Mouse (Mus musculus): ENCODE measurements around the gene Rbck1. TPM values are rescaled to one million over a fixed set of nuclear protein-coding genes. Genes with fewer than 3 reads are reported as not detected.

Gene Rbck1
- total RNA-seq, 4 experiments from 2014 or later: 105 to 110 (median 105) TPM

GRCm38 (mm10) chr2:152344361-152344760 lies 11.9 kb upstream of the Rbck1 start:
- no peak for DNase-seq (ENCODE audit: low spot score in 2 of 2)

- peak; percentile 50 to 66 for DNase-seq (ENCODE audit: low spot score in 2 of 2)
Observed at GRCm38 (mm10) chr2:152343329-152344213, 11.1 kb upstream of the Rbck1 start, which contains the start of gene Trib3. Gene Trib3 (minus strand): TSS chr2:152344032.

GRCm38 (mm10) chr2:152339631-152340179 lies 7.3 kb upstream of the Rbck1 start:
- DNase-seq (ENCODE audit: low spot score in 2 of 2): no peak

- DNase-seq (ENCODE audit: low spot score in 2 of 2): no peak
Observed at GRCm38 (mm10) chr2:152338319-152338718, 5.9 kb upstream of the Rbck1 start.

DNA sequence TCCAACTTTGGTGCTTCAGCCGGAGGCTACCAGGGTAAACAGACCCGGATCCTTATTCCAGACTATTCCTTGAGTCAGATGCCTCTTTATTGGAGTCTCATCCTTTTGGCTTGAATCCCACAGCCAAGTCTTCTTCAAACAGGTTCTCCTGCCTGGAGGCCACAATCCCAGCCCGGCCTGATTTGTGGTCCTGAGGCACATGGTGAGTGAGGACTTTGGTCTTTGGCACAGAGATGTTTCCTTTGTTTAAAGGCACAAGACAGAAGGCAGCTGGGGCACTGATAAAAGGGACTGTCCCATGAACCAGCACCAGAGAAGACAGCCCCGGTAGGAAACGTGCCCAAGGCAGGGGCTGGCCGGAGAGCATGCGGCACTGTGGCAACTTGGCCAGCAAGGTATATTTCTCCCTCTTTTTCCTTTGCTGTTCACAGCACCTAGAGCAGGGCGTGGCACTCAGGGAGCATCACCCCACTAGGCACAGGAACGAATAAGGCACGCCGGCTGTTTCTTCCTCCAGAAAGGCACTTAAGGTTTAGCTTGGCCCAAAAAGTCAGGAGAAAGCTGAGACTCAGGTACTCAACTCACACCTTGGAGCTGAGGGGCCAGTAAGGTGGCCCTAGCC lies 5.2 kb upstream of the Rbck1 start:
- no peak for DNase-seq (ENCODE audit: low spot score in 2 of 2)

- DNase-seq (ENCODE audit: low spot score in 2 of 2): no peak
Observed at GRCm38 (mm10) chr2:152336856-152337255, 4.4 kb upstream of the Rbck1 start.

- no peak for DNase-seq (ENCODE audit: low spot score in 2 of 2)
Observed at GRCm38 (mm10) chr2:152335289-152335820, 2.9 kb upstream of the Rbck1 start.

- no peak for DNase-seq (ENCODE audit: low spot score in 2 of 2)
Observed at GRCm38 (mm10) chr2:152333345-152334006, 1.0 kb upstream of the Rbck1 start.

DNA sequence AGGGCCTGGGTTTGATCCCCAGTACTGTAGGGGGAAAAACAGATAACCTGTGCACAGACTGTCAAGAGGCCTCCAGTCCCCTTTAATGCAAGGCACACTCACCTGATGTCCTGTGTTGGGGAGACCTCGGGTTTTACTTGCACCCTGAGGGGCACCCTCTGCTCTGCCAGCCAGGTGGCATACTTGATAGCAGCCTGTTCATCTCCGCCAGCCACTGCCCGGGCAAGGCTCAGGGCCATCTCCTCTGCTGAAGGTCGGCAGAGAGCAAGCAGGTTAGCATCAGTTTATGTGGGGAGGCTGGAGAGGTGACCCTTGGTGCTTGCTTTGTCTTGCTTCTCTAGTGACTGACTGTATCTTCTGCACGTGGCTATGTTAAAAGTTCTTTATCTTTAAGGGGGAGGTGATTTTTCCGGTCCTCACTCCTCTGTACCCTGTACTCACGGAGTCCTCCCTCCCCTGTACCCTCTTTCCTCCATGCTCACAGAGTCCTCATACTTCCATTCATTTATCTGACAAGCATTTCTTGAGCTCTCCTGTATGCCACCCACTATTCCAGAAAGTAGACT lies 1.5 kb downstream of the Rbck1 start:
- DNase-seq (ENCODE audit: low spot score in 2 of 2): no peak

DNA sequence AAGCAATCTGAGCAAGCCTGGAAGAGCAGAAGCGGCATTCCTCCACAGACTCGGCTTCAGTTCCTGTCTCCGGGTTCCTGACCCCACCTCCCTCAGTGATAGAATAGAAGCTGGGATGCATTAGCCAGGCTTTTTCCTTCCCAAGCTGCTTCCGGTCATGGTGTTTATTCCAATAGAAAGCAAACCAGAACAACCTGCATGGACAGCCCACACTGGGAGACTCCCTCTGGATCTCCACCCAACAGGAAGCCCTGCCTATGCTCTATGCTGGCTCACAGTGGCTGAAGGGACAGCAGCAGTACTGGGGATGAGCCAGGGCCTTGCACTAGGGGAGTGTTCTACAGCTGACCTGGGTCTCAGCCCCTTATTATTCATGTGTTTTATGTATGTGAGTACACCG lies 4.5 kb downstream of the Rbck1 start:
- DNase-seq (ENCODE audit: low spot score in 2 of 2): no peak

DNA sequence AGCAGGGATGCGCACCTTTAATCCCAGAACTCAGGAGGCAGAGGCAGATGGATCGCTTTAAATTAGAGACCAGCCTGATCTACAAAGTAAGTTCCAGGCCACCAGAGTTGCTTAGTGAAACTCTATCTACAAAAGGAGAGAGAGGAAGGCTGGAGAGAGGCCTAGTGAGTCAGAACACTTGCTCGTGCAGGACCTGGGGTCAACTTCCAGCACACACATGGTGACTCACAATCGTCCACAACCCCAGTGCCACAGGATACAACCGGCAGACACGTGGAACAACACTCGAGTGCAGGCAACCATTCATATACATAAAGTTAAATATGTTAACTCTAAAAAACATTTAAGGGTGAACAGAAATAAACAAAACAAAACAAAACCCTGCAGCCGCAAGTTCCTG lies 5.8 kb downstream of the Rbck1 start:
- DNase-seq (ENCODE audit: low spot score in 2 of 2): no peak

GRCm38 (mm10) chr2:152326157-152326556 lies 6.3 kb downstream of the Rbck1 start:
- DNase-seq (ENCODE audit: low spot score in 2 of 2): no peak

DNA sequence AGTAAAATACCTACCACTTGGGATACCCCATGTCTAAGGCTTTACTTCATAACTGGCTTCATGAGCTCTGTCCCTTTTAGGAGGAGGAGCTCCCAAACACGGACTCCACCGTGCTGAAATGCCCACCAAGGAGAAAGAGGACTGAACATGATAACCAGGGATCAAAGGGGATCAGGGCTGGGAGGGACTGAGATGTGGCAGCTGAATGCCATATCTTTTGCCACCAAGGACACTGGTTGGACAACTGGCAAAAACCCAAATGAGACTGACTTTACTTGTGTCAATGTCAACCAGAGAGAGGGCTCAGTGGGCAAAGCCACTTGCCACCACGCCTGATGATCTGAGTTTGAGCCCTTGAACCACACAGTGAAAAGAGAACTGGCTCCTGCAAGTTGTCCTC lies 7.6 kb downstream of the Rbck1 start:
- DNase-seq (ENCODE audit: low spot score in 2 of 2): no peak

DNA sequence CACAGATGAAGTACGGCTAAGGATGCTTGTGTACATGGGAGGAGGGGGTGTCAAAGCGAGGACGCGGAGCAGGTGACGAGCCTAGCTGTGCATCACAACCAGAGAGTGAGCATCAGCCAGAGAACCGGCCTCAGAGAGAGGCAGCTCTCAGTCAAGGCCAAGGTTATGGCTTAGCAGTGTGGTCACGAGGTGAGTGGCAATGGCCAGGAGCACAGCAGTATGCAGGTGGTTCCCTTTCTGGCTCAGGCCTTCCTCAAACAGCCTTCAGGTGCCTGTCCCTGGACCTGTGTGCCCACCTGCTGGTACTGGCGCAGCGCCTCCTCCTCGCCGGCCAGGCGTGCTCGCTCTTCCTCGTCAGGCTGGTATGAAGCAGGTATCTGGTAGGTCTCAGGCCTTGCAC lies 8.5 kb downstream of the Rbck1 start:
- DNase-seq (ENCODE audit: low spot score in 2 of 2): no peak

DNA sequence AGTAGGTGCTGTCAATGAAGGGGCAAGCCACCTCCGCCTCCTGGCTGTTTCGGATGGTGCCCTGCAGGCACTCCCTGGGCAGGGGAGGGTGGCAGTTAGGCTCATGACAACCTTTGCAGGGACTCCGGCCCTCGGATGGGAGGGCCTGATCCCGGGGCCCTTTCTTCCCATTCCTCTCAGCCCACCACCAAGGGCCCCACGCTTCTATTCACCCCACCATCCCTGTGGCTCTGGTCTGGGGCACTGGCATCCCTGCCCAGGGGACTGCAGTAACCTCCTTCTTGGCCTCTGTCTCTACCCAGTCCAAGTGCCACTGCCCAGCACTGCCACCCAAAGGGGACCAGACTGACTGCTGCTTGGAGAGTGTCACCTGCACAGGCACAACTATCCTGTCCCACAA lies 10.3 kb downstream of the Rbck1 start:
- no peak for DNase-seq (ENCODE audit: low spot score in 2 of 2)

- no peak for DNase-seq (ENCODE audit: low spot score in 2 of 2)
Observed at GRCm38 (mm10) chr2:152321558-152321957, 10.9 kb downstream of the Rbck1 start.

- no peak for DNase-seq (ENCODE audit: low spot score in 2 of 2)
Observed at GRCm38 (mm10) chr2:152317054-152317453, 15.4 kb downstream of the Rbck1 start.

GRCm38 (mm10) chr2:152313926-152314325 lies 18.5 kb downstream of the Rbck1 start:
- DNase-seq (ENCODE audit: low spot score in 2 of 2): no peak

GRCm38 (mm10) chr2:152312996-152313395 lies 19.5 kb downstream of the Rbck1 start:
- DNase-seq (ENCODE audit: low spot score in 2 of 2): no peak

DNA sequence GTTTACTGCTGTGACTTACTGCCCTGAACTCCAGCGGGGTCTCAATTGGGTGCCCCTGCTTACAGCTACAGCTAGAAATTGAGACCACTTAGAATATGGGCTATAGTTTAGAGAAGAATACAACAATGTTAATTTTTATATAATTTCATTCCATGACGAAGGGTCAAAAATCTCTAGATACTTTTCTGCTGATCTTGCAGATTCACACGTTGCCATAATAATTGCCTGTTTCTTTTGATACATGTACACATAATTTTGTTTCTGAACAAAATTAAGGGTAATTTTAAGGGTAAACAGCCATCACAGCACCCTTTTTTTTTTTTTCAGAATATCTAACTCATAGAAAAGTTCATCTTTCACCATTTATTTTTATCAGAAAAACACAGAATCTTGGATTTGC lies 25.3 kb downstream of the Rbck1 start:
- no peak for DNase-seq (ENCODE audit: low spot score in 2 of 2)

DNA sequence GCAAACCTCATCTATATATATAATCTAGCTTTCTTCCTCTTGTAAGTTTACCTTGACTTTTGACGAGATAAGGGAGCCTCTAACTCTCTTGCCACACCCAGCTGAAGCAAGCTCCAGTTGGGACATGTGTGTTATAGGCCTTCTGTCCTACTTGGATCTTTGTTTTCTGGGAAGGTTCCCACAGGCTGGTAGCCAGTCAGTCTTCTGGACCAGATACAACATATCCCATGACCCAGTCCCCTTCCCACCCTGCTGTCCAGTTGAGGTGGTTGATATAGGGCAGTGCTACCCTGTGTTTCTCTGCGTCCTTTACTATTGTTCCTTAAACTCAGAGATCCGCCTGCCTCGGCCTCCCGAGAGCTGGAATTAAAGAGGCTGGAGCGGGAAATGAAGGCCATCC lies 27.0 kb downstream of the Rbck1 start:
- no peak for DNase-seq (ENCODE audit: low spot score in 2 of 2)

All from left cerebral cortex, adult 8-10 months (tissue).